Mouse (Mus musculus) myocyte (in vitro differentiated cells): ENCODE data around the gene Ttc7. TPM values are rescaled to one million over a fixed set of nuclear protein-coding genes. Genes with fewer than 3 reads are reported as not detected.

Source experiments
- H3K27me3 ChIP-seq: one replicate; pipeline ENCODE4 v1.6.1; 2011; ENCODE audit not compliant: control insufficient read depth, insufficient read depth, insufficient read length
- H3K36me3 ChIP-seq: one replicate; pipeline ENCODE4 v1.6.1; 2011; ENCODE audit not compliant: control insufficient read depth, insufficient read depth
- H3K4me2 ChIP-seq: one replicate; pipeline ENCODE4 v1.6.1; 2011; ENCODE audit warnings: low read depth, control low read depth
- H3K4me3 ChIP-seq: one replicate; pipeline ENCODE4 v1.5.1; 2011; ENCODE audit warnings: mild to moderate bottlenecking, control low read depth, moderate library complexity
- H3K79me2 ChIP-seq: one replicate; pipeline ENCODE4 v1.6.1; 2011; ENCODE audit not compliant: control insufficient read depth, insufficient read depth
- H3ac ChIP-seq: one replicate; pipeline ENCODE4 v1.6.1; 2011; ENCODE audit not compliant: control insufficient read depth, insufficient read length
- CEBPB ChIP-seq: IDR thresholded peaks from 2 replicates; pipeline ENCODE4 v1.6.1; 2011; ENCODE audit warnings: mild to moderate bottlenecking, moderate library complexity; ENCODE audit not compliant: poor library complexity, insufficient read depth, severe bottlenecking
- E2F4 ChIP-seq: IDR thresholded peaks from one replicate; pipeline ENCODE4 v1.6.1; 2011; ENCODE audit warnings: mild to moderate bottlenecking, control low read depth, moderate library complexity; ENCODE audit not compliant: insufficient read depth
- MAX ChIP-seq: IDR thresholded peaks from one replicate; pipeline ENCODE4 v1.6.1; 2011; ENCODE audit warnings: low read depth, mild to moderate bottlenecking, control low read depth
- MYOD1 ChIP-seq, 3 experiments: IDR thresholded peaks; one replicate each; pipeline ENCODE4 v1.6.1; 2011; ENCODE audit warnings: control low read depth in 2 of 3, low read depth in 2 of 3, mild to moderate bottlenecking in 2 of 3, moderate library complexity in 1 of 3; ENCODE audit not compliant: insufficient read length in 2 of 3, control insufficient read depth in 1 of 3
- MYOG ChIP-seq, 3 experiments: IDR thresholded peaks; one replicate each; pipeline ENCODE4 v1.6.1; 2011; ENCODE audit warnings: control low read depth in 2 of 3, low read depth in 2 of 3, mild to moderate bottlenecking in 2 of 3; ENCODE audit not compliant: insufficient read length in 2 of 3, control insufficient read depth in 1 of 3, insufficient read depth in 1 of 3
- POLR2A ChIP-seq: IDR thresholded peaks from one replicate; pipeline ENCODE4 v1.6.1; 2011; ENCODE audit warnings: low read depth, mild to moderate bottlenecking, control low read depth, moderate library complexity; ENCODE audit not compliant: insufficient read length
- POLR2AphosphoS2 ChIP-seq: IDR thresholded peaks from one replicate; pipeline ENCODE4 v1.6.1; 2011; ENCODE audit warnings: low read depth, control low read depth; ENCODE audit not compliant: insufficient read length
- REST ChIP-seq: IDR thresholded peaks from one replicate; pipeline ENCODE4 v1.6.1; 2011; ENCODE audit warnings: mild to moderate bottlenecking, control low read depth, moderate library complexity; ENCODE audit not compliant: insufficient read depth, insufficient read length
- SRF ChIP-seq: IDR thresholded peaks from one replicate; pipeline ENCODE4 v1.6.1; 2011; ENCODE audit warnings: low read depth; ENCODE audit not compliant: control insufficient read depth, insufficient read length
- TCF12 ChIP-seq: IDR thresholded peaks from one replicate; pipeline ENCODE4 v1.6.1; 2011; ENCODE audit warnings: mild to moderate bottlenecking, control low read depth; ENCODE audit not compliant: poor library complexity, insufficient read depth, severe bottlenecking
- TCF3 ChIP-seq: IDR thresholded peaks from one replicate; pipeline ENCODE4 v1.6.1; 2011; ENCODE audit warnings: low read depth, control low read depth; ENCODE audit not compliant: insufficient read length
- USF1 ChIP-seq: IDR thresholded peaks from one replicate; pipeline ENCODE4 v1.6.1; 2011; ENCODE audit warnings: low read depth, mild to moderate bottlenecking, control low read depth, moderate library complexity
- polyA plus RNA-seq: library from polyadenylated mRNA; unstranded; fragments of >200 nt; fragmentation: generic; extraction: Trizol; gene quantifications from one replicate; pipeline ENCODE4 v1.2.1, GENCODE M21; 2012; ENCODE audit warnings: missing spikeins

Gene Ttc7
- polyA plus RNA-seq, 1 experiment, result 15.2 TPM

DNA sequence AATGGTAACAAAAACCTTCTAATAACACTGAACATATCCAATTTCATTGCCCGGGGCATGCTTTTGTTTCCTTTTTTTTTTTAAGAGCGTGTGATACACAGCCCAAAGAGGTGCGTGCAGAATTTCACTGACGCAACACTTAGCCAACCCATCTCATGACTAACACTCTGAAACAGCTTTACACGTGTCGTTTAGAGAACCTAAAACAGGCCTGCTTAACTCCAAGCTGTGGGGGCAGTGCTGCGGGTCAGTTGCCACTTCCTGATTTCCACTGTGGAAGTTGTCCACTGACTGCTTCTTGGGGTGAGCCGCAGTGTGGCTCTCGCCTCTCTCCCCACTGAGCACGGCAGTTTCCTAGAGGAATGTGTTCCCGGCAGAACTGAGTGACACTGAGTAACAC, 122.9 kb downstream of the Ttc7 start:
- H3K4me3 ChIP-seq, result no peak overlapping the region
- H3K36me3 ChIP-seq, result no peaks in the 10 kb centered on the region
- TF ChIP-seq POLR2A, result peak; percentile 53
- peak; percentile 96 for TF ChIP-seq MAX
- TF ChIP-seq CEBPB, result peak; percentile 98
- TF ChIP-seq TCF12, result peak; percentile 34
- TF ChIP-seq SRF, result no peak
- peak in 1 of 3 experiments; percentile 71 for TF ChIP-seq MYOG (IDR thresholded peaks at IDR 0.05; ENCODE audit: control insufficient read depth in 1 of 3, insufficient read depth in 1 of 3, insufficient read length in 2 of 3, low read depth in 2 of 3)
- TF ChIP-seq USF1, result peak; percentile 18
- no peak for TF ChIP-seq TCF3
- TF ChIP-seq POLR2AphosphoS2, result no peak
- TF ChIP-seq MYOD1 (IDR thresholded peaks at IDR 0.05; ENCODE audit: control insufficient read depth in 1 of 3, insufficient read length in 2 of 3, low read depth in 2 of 3), result peak in 1 of 3 experiments; percentile 51
- TF ChIP-seq E2F4, result no peak
- no peak for TF ChIP-seq REST
- no peaks in the 10 kb centered on the region for H3K27me3 ChIP-seq
- H3K4me2 ChIP-seq, result peak overlapping the region; percentile 65
- H3ac ChIP-seq, result no peak overlapping the region
- H3K79me2 ChIP-seq, result no peaks in the 10 kb centered on the region

DNA sequence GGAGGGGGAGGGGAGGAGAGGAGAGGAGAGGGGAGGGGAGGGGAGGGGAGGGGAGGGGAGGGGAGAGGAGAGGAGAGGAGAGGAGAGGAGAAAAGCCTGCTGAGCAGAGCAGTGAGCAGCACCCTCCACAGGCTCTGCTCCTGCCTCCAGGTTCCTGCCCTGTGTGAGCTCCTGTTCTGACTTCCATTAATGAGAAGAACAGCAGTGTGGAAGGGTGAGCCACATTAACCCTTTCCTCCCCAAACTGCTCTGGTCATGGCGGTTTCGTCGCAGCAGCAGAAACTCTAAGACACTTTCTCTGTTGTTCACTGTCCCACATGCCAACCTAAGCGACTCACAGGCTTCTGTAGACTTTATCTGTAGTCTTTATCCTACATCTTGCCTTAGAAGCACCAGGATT, 124.0 kb downstream of the Ttc7 start:
- no peak for TF ChIP-seq USF1
- no peak for TF ChIP-seq TCF12
- no peak for TF ChIP-seq POLR2A
- no peak for TF ChIP-seq MAX
- TF ChIP-seq POLR2AphosphoS2, result no peak
- TF ChIP-seq CEBPB, result no peak
- TF ChIP-seq MYOD1 (IDR thresholded peaks at IDR 0.05; ENCODE audit: control insufficient read depth in 1 of 3, insufficient read length in 2 of 3, low read depth in 2 of 3), result no peak
- TF ChIP-seq REST, result no peak
- no peak for TF ChIP-seq SRF
- TF ChIP-seq E2F4, result no peak
- no peak for TF ChIP-seq TCF3
- no peak for TF ChIP-seq MYOG (IDR thresholded peaks at IDR 0.05; ENCODE audit: control insufficient read depth in 1 of 3, insufficient read depth in 1 of 3, insufficient read length in 2 of 3, low read depth in 2 of 3)

DNA sequence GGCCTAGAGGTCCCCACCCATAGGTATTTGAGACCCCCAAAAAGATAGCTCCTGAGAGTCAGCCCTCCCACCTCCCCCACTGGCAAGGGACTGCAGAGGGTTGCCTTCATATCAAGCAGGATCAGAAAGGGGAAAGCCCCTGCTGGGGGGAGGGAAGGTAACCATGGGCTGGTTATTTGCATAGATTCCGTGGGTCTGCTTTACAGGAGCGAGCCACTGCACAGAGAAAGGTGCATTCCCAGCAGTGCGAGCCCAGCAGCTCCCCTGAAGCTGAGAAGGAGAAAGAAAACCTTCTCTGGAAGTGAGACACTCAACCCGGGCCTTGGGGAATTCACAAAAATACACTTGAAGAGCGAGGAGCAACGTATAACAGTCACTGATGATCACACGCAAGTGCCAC, 135.4 kb downstream of the Ttc7 start:
- no peak overlapping the region for H3K4me2 ChIP-seq
- H3K79me2 ChIP-seq, result no peaks in the 10 kb centered on the region
- H3K27me3 ChIP-seq, result no peaks in the 10 kb centered on the region
- H3K4me3 ChIP-seq, result no peak overlapping the region
- H3ac ChIP-seq, result no peak overlapping the region
- TF ChIP-seq MYOD1 (IDR thresholded peaks at IDR 0.05; ENCODE audit: control insufficient read depth in 1 of 3, insufficient read length in 2 of 3, low read depth in 2 of 3) (no peak), SRF (no peak)
- no peaks in the 10 kb centered on the region for H3K36me3 ChIP-seq

More for the DNA sequence above, 124.0 kb downstream of the Ttc7 start:
- Histone ChIP-seq H3K36me3 (no peaks in the 10 kb centered on the region), H3K4me3 (no peak overlapping the region), H3K79me2 (no peaks in the 10 kb centered on the region), H3ac (no peak overlapping the region), H3K4me2 (no peak overlapping the region), H3K27me3 (no peaks in the 10 kb centered on the region)

DNA sequence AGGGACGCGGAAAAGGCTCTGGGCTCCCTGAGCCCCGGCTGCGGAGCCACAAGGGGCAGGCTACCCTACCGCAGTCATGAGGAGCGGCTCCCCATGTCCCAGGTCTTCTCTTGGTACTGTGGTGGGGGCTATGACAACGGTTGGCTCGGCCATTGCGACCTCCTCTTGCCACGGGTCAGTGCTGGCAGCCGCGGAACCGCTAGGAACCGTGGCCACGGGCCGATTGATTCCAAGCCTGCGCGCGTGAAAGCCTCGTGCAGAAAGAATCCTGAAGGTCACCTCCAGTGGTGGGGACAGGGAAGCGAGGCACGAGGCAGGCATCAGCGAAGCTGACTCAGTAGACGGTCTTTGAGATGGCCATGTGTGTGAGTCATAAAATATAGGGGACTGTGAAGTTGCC, 144.8 kb downstream of the Ttc7 start, which contains the start of gene Stpg4:
Gene Stpg4, minus strand, starts transcription at position 231 of the 400 bp plus-strand sequence.
- Histone ChIP-seq H3K36me3 (peaks cover 19% of the 10 kb centered on the region), H3K79me2 (no peaks in the 10 kb centered on the region), H3K4me3 (no peak within 1 kb of the TSS), H3K27me3 (no peaks in the 10 kb centered on the region), H3ac (no peak within 1 kb of the TSS), H3K4me2 (no peak within 1 kb of the TSS)
- TF ChIP-seq POLR2A (no peak), POLR2AphosphoS2 (peak; percentile 32)

DNA sequence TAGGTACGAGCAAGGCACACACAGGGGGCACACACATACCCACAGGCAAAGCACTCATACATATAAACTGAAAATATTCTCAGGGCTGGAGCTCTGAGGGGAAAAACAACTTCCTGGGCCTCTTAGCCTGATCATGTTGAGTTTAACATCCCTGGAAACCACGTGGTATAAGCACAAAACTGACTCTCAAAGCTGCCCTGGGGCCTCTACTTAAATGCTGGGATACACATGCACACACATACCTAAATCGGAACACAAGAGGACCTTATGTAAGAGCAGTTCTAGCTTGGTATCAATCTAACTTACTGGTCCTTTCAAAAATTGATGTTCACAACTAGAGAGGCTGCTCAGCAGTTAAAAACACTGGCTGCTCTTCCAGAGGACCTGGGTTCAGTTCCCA, 146.7 kb downstream of the Ttc7 start:
- no peak overlapping the region for H3K4me3 ChIP-seq
- H3K79me2 ChIP-seq, result no peaks in the 10 kb centered on the region
- no peaks in the 10 kb centered on the region for H3K27me3 ChIP-seq
- no peak overlapping the region for H3ac ChIP-seq
- no peak for TF ChIP-seq USF1
- no peak for TF ChIP-seq TCF12
- TF ChIP-seq TCF3, result no peak
- no peak for TF ChIP-seq REST
- no peak for TF ChIP-seq MAX
- TF ChIP-seq E2F4, result no peak
- no peak for TF ChIP-seq MYOG (IDR thresholded peaks at IDR 0.05; ENCODE audit: control insufficient read depth in 1 of 3, insufficient read depth in 1 of 3, insufficient read length in 2 of 3, low read depth in 2 of 3)
- TF ChIP-seq SRF, result no peak
- TF ChIP-seq MYOD1 (IDR thresholded peaks at IDR 0.05; ENCODE audit: control insufficient read depth in 1 of 3, insufficient read length in 2 of 3, low read depth in 2 of 3), result no peak
- no peak for TF ChIP-seq CEBPB
- TF ChIP-seq POLR2A, result no peak
- no peak for TF ChIP-seq POLR2AphosphoS2
- peaks cover 38% of the 10 kb centered on the region for H3K36me3 ChIP-seq
- H3K4me2 ChIP-seq, result no peak overlapping the region

Other genes starting within 250 kb of the Ttc7 start
- 14.0 TPM for gene Socs5, start 175.2 kb upstream of the Ttc7 start, polyA plus RNA-seq
- 59.1 TPM for gene Mcfd2, start 17.0 kb upstream of the Ttc7 start, polyA plus RNA-seq
- gene Stpg4, start 144.9 kb downstream of the Ttc7 start, polyA plus RNA-seq, result not detected
- 271 TPM for gene Calm2, start 164.0 kb downstream of the Ttc7 start, polyA plus RNA-seq